Mouse (Mus musculus): Measurements from ENCODE around the gene Gucd1.

Gucd1 gene

GRCm38 (mm10) chr10:75324391-75324790, 193.4 kb downstream of the Gucd1 start:
- no peak for DNase-seq (ENCODE audit: low read depth, low spot score)

- no peak for DNase-seq (ENCODE audit: low read depth, low spot score)
These were observed 193.8 kb downstream of the Gucd1 start for GRCm38 (mm10) chr10:75323986-75324385.

- no peak for DNase-seq (ENCODE audit: low read depth, low spot score)
These were observed 194.8 kb downstream of the Gucd1 start for GRCm38 (mm10) chr10:75322966-75323365.

GRCm38 (mm10) chr10:75320321-75320720, 197.5 kb downstream of the Gucd1 start:
- peak; percentile 81 for DNase-seq (ENCODE audit: low read depth, low spot score)

GRCm38 (mm10) chr10:75318206-75318605, 199.6 kb downstream of the Gucd1 start:
- no peak for DNase-seq (ENCODE audit: low read depth, low spot score)

GRCm38 (mm10) chr10:75316908-75317761, 200.6 kb downstream of the Gucd1 start:
- peak; percentile 85 for DNase-seq (ENCODE audit: low read depth, low spot score)

- DNase-seq (ENCODE audit: low read depth, low spot score): no peak
These were observed 201.1 kb downstream of the Gucd1 start, which contains the start of gene Adora2a for GRCm38 (mm10) chr10:75316872-75316907. TSS of gene Adora2a (plus strand) at chr10:75316877.

- DNase-seq (ENCODE audit: low read depth, low spot score): peak; percentile 76
These were observed 201.3 kb downstream of the Gucd1 start for GRCm38 (mm10) chr10:75316472-75316871.

- DNase-seq (ENCODE audit: low read depth, low spot score): no peak
These were observed 202.0 kb downstream of the Gucd1 start for GRCm38 (mm10) chr10:75315756-75316155.

GRCm38 (mm10) chr10:75314190-75314980, 203.4 kb downstream of the Gucd1 start:
- DNase-seq (ENCODE audit: low read depth, low spot score): no peak

- no peak for DNase-seq (ENCODE audit: low read depth, low spot score)
These were observed 205.4 kb downstream of the Gucd1 start for GRCm38 (mm10) chr10:75312361-75312760.

- no peak for DNase-seq (ENCODE audit: low read depth, low spot score)
These were observed 210.6 kb downstream of the Gucd1 start for GRCm38 (mm10) chr10:75307130-75307529.

GRCm38 (mm10) chr10:75304413-75304812, 213.4 kb downstream of the Gucd1 start:
- DNase-seq (ENCODE audit: low read depth, low spot score): peak; percentile 47

GRCm38 (mm10) chr10:75304049-75304405, 213.7 kb downstream of the Gucd1 start:
- no peak for DNase-seq (ENCODE audit: low read depth, low spot score)

- DNase-seq (ENCODE audit: low read depth, low spot score): peak; percentile 90
These were observed 214.3 kb downstream of the Gucd1 start for GRCm38 (mm10) chr10:75303324-75304048.

- no peak for DNase-seq (ENCODE audit: low read depth, low spot score)
These were observed 215.2 kb downstream of the Gucd1 start for GRCm38 (mm10) chr10:75302536-75302935.

- DNase-seq (ENCODE audit: low read depth, low spot score): peak; percentile 62
These were observed 215.8 kb downstream of the Gucd1 start for GRCm38 (mm10) chr10:75301937-75302336.

- peak; percentile 45 for DNase-seq (ENCODE audit: low read depth, low spot score)
These were observed 216.5 kb downstream of the Gucd1 start for GRCm38 (mm10) chr10:75301195-75301806.
